Mouse (Mus musculus) embryo, embryonic 10.5 days (tissue): Measurements from ENCODE around the gene Aoc1.

Experiments used
- DNase-seq: peaks from one replicate; pipeline ENCODE4 v3.0.0-alpha.2; 2015; ENCODE audit warnings: low spot score

Aoc1 gene

DNA sequence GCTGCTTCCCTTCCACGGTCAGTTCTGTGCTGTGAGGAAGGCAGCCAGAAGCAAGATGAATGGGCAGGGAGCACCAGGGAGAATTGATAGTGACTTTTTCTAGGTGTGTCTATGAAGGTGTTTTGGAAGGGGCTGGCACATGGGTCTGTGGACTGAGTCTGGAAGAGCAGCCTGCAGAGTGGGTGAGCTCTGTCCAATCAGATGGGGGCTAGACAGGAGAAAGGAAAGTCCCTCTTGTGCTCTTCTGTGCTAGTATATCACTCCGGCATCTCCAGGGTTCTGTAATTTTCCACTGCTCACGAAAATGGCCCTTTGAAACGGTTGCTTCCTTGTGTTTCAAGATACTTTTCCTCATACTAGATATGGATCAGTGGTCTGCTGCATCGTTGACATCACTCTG lies at the start of gene Aoc1:
TSS of gene Aoc1 (plus strand) at position 301 of the 400 bp plus-strand sequence.
- no peak for DNase-seq

GRCm38 (mm10) chr6:48825016-48825415 lies 47.7 kb upstream of the Aoc1 start:
- DNase-seq = no peak

- no peak for DNase-seq
Measured at GRCm38 (mm10) chr6:48828976-48829375, 43.7 kb upstream of the Aoc1 start.

DNA sequence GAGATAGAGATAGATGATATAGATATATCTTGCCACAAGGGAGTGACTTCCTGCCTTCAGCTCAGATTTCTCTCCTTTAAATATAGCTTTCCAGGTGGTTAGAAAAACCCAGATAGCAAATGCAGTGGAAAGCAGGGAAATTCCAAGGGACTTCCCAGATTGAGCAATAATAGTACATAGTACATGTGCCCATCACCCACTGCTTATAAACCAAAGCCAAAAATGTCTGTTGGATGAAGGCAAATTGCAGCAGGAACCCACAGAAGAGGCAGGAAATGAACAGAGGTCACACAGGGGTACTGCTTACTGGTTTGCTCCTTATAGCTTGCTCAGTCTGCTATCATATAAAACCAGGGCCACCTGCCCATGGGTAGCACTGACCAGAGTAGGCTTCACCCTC lies 43.0 kb upstream of the Aoc1 start:
- no peak for DNase-seq

GRCm38 (mm10) chr6:48830241-48830640 lies 42.5 kb upstream of the Aoc1 start:
- no peak for DNase-seq

- no peak for DNase-seq
Measured at GRCm38 (mm10) chr6:48831141-48831540, 41.6 kb upstream of the Aoc1 start.

DNA sequence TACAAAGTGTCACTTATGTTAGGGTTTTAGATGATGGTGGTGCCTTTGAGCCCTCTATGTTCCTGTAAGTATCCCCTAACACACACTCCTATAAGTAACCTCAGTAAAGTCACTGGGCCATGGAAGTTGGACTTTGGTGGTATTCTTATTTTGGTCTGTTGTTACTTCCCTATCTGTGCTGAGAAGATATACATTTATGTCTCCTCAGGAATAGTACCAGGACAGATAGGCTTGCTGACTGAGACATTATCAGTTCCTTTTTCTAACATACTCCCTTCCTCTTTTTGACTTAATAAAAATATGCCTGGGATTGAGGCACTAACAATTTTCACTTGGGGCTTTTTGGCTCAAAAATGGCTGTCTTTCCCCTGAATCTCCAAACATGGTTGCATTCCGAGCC lies 40.3 kb upstream of the Aoc1 start:
- no peak for DNase-seq

DNA sequence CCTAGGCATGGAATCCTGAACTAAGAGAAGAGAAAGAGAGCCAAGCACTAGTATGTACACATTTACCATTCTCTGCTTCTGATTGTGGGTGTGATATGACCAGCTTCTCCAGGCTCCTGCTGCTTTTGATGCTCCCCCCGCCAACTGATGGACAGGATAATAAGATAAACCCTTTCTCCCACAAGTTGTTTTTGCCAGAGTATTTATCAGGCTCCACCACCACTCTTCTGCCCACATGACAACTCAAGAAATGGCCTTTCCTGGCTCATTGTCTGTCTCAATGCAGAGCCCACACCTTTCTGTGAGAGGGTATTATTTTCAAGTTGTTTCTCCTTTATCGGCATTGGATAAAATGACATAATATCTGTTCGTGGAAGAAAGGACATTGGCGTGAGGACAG lies 39.2 kb upstream of the Aoc1 start:
- DNase-seq = no peak

GRCm38 (mm10) chr6:48835241-48835640 lies 37.5 kb upstream of the Aoc1 start:
- no peak for DNase-seq

DNA sequence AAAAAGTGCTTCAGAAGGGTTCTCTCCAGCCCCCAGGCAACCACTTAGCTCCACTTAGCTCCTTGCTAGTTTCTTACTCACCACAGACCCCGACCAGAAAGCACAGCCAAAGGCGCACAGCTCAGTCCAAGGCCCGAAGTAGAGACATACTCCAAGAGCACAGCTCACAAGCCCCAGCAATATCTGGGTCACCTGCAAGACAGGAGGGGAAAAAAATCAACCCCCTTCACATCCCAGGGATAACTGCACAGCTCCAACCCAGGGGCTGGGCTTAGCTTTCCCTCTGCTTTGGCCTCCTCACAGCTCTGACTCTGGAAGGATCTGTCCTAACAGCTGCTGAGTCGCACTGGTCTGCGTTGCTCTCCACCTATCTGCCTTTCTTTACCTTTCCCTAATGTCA lies 36.5 kb upstream of the Aoc1 start:
- no peak for DNase-seq

GRCm38 (mm10) chr6:48837516-48837915 lies 35.2 kb upstream of the Aoc1 start:
- no peak for DNase-seq

DNA sequence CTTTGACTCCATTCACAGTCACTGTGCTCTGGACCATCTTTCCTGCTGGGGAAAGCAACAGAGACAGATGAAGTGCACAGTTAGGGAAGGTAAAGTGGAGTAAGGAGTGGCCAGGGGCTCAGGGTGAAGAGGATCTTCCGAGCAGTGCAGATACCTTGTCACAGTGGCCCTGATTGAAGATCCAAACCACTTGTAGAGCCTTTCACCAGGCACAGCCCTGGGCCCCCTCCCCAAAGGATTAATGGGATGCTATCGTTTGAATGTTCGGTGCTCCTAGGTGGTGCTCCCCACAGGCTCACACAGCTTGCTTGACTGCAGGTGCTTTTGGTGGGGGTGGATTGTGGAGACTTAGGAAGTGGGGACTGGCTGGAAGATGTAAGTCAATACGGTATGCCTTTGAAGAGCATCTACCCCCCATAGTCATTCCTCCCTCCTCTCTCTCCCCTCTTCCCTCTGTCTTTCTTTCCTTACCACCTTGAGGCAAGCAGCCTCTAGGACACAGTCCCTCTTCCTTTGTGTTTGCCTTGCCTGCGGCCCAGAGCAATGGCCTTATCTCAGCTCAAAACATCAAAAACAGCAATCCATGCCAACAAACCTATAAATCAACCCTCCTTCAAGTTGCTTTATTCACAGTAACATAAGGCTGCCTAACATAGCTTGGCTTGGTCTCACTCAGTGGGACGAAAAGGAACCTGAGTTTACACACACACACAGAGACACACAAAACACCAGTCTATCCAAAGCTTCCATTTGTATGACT lies 34.2 kb upstream of the Aoc1 start:
- DNase-seq = no peak

GRCm38 (mm10) chr6:48840371-48840969 lies 32.2 kb upstream of the Aoc1 start, which contains the start of gene Tmem176a:
Gene Tmem176a, plus strand, starts transcription at chr6:48840919.
- peak; percentile 14 for DNase-seq

GRCm38 (mm10) chr6:48840973-48841625 lies 31.6 kb upstream of the Aoc1 start, which contains the start of gene Tmem176b:
Gene Tmem176b, minus strand, starts transcription at chr6:48841496.
- DNase-seq = peak; percentile 76

GRCm38 (mm10) chr6:48842111-48842842 lies 30.4 kb upstream of the Aoc1 start:
- DNase-seq = no peak

DNA sequence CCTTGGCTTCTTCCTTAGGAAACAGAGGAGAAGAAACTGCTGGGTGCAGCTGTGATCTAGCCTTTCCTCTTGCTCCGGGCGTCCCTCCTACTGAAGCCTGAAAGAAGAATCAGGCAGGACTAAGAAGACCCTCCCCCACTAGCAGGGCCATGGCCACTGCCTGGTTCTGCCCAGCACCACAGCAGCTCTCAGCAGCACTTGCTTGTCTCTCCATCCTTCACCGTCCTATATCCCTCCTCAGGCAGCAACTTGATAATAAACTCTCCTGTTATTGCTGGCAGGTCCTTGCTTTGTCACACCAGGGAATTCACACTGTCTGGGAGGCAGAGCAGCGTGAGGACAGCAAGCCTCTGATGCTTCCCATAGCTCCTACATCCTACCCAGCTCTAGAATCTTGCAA lies 27.6 kb upstream of the Aoc1 start:
- no peak for DNase-seq

GRCm38 (mm10) chr6:48851820-48852491 lies 20.7 kb upstream of the Aoc1 start:
- DNase-seq = peak; percentile 69

- no peak for DNase-seq
Measured at GRCm38 (mm10) chr6:48854155-48854554, 18.5 kb upstream of the Aoc1 start.

GRCm38 (mm10) chr6:48857613-48858302 lies 14.9 kb upstream of the Aoc1 start:
- peak; percentile 42 for DNase-seq

GRCm38 (mm10) chr6:48860130-48860815 lies 12.4 kb upstream of the Aoc1 start:
- peak; percentile 84 for DNase-seq

- DNase-seq = no peak
Measured at GRCm38 (mm10) chr6:48860851-48861250, 11.8 kb upstream of the Aoc1 start.
